Mouse (Mus musculus): Measurements from ENCODE around the gene Zfp697.
"Not testable (repeated sequence)": the region's sequence is repeated elsewhere in the genome, so short reads cannot be mapped to it uniquely, and the experiment has no call there.

DNA sequence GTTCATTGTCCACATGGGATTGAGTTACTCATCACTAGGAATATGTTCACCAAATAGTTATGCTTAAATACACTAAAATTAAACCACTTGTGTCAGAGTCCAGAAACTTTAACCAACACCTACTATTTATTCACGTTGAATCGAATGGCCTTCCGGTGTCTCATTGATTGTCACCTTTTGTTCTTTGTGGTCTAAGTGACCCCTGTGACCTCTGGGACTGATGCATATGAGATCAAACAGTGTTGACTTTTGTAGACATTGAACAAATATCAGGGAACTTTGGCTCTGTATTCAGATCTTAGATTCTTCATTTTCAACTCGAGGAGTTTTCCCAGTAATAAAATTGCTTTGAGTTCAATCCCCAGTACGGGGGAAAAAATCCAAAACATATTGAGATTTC is 178.4 kb downstream of the Zfp697 start:
- not testable (repeated sequence) for TF ChIP-seq CTCF, EP300 (IDR thresholded peaks at IDR 0.05; ENCODE audit: low read depth)
